Mouse (Mus musculus) bone marrow macrophage, adult 2 months (primary cell): ENCODE results near the gene Zc3h14. TPM values are rescaled to one million over a fixed set of nuclear protein-coding genes. Genes with fewer than 3 reads are reported as not detected.

Source experiments
- H3K27ac ChIP-seq: 2 replicates; pipeline ENCODE4 v1.5.1; 2012; ENCODE audit warnings: low read depth, low read length; ENCODE audit not compliant: insufficient read depth
- H3K4me1 ChIP-seq: 2 replicates; pipeline ENCODE4 v1.6.1; 2012; ENCODE audit warnings: low read length; ENCODE audit not compliant: control insufficient read depth, insufficient read depth
- H3K4me3 ChIP-seq: 2 replicates; pipeline ENCODE4 v1.5.1; 2012; ENCODE audit warnings: mild to moderate bottlenecking, low read length, moderate library complexity; ENCODE audit not compliant: insufficient read depth
- CTCF ChIP-seq: IDR thresholded peaks from 2 replicates; pipeline ENCODE4 v1.5.1; 2012; ENCODE audit warnings: low read depth, mild to moderate bottlenecking, low read length, moderate library complexity
- POLR2A ChIP-seq: IDR thresholded peaks from 2 replicates; pipeline ENCODE4 v1.6.1; 2012; ENCODE audit warnings: mild to moderate bottlenecking, low read depth, low read length, borderline replicate concordance
- polyA plus RNA-seq: library from polyadenylated mRNA; stranded (reverse); fragments of >200 nt; gene quantifications from 2 replicates; pipeline ENCODE4 v1.2.4, GENCODE M21; 2012; ENCODE audit not compliant: missing spikeins, insufficient read depth, insufficient read length

The Zc3h14 gene
- polyA plus RNA-seq, 1 experiment = 59.5 TPM

DNA sequence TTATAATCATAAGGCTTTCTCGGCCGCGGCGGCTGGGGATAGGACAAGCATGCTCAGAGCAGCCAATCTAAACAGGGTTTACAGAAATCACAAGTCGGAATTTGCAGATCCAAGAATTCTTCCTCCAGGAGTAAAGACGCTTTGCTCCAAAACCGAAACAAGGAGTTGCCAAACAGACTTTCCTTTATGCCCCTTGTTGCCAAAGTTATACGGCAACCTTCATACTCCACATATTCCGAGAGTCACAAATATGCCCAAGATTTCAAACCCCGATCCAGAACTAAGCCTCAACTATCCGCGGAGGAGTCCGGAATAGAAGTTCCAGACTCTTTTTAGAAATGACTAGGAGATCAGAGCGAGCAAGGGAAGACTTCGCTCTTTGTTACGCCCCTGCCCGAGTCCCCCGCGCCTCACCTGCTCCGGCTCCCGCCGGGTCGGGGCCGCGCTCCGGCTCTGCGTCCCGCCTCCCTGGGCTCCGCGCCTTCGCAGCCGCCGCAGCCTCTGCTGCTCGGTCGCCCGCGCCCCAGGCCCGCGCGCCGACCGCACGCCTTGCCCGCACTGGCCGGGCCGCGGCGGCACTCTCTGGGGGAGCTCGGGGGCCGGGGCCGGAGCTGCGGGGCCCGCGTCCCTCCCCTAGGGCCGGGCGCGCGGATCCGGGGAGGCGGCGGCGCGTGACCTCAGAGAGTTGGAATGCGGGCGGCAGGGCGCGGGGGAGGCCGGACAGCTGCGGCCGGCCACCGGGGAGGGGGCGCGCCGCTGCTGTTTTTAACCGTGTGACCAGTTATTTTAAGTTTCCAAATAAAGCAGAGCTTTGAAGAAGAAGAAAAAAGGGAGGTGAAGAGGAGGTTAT is 9.6 kb upstream of the Zc3h14 start, which contains the start of gene Ptpn21:
Ptpn21 (minus strand) TSS at position 455 of the 850 bp plus-strand sequence.
- Histone ChIP-seq H3K4me1 (peaks cover 16% of the 10 kb centered on the region), H3K4me3 (peak within 1 kb of the TSS; percentile 68), H3K27ac (peak within 1 kb of the TSS; percentile 36; the same call in 1 of the 2 replicates)
- TF ChIP-seq POLR2A = no peak
- no peak for TF ChIP-seq CTCF

DNA sequence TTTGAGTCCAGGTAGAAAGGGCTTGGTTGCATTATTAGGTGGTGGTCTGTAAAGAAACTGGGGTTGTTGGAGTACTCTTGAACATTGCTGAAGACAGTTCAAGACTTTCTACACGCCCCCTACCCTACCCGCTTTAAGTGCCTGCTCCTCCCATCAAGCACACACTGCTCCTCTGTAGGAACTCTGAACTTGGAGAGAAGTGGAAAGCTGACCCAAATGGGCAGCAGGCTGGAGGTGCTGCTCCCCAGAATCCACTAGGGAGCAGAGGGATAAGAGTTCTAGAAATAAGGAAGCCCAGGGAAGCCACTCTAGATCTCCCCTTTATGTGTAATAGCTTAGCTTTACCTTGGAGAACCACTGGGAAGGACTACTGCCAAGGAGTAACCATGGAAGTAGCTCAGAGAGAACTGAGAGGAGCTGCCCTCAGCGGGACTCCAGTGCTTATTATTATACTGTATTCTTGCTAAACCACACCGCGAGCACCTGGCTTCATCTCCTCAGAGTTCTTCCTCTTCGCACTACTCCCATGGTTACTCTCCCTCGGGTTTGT is 8.9 kb upstream of the Zc3h14 start:
- TF ChIP-seq CTCF (no peak), POLR2A (no peak)
- Histone ChIP-seq H3K4me1 (peaks cover 16% of the 10 kb centered on the region), H3K4me3 (peak overlapping the region; percentile 68), H3K27ac (no peak overlapping the region)

DNA sequence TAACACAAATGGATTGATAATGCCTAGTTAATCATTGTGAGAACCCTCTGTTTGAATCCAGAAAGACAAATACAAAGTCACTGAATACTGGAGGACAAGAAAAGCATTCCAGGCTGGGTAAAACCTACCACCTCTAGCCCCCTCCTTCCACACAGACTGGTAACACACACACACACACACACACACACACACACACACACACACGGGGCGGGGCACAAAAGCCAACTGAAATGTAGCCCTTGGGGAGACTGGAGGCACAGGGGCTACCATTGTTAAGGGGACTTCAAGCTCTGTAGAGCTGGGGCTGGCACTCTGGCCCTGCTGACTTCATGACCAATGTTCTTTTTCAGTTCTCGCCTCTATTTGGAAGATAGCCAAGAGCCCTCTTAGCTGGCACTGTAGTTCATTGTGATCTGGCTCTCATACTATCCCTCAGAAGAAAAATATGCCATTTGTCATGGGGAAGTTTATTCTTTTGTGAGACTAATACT is 5.7 kb upstream of the Zc3h14 start:
- Histone ChIP-seq H3K27ac (no peak overlapping the region), H3K4me1 (peaks cover 7% of the 10 kb centered on the region)

DNA sequence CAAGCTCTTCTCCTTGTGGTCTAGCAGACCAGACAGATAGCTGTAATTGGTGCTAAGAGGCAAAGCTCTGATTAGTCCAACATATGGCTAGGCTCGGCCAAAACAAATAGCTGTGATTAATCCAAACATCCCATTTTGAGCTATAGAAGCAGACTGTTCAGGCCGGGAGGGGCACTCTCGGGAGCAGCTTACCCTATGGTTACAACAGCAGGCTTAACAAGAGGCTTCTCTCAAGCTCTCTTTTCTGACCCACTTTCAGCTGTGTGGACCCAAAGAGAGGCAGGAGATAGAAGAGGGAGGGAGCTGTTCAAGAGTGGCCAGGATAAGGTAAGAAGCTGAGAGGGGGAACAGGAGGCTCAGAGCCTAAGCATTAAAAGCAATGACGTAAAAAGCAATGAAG is 1.1 kb upstream of the Zc3h14 start:
- H3K27ac ChIP-seq = no peak overlapping the region
- TF ChIP-seq CTCF (no peak), POLR2A (no peak)
- peaks cover 11% of the 10 kb centered on the region; the same call in 1 of the 2 replicates for H3K4me1 ChIP-seq
- H3K4me3 ChIP-seq = no peak overlapping the region

More for the DNA sequence above, 5.7 kb upstream of the Zc3h14 start:
- TF ChIP-seq CTCF = no peak
- TF ChIP-seq POLR2A = no peak
- H3K4me3 ChIP-seq = no peak overlapping the region

DNA sequence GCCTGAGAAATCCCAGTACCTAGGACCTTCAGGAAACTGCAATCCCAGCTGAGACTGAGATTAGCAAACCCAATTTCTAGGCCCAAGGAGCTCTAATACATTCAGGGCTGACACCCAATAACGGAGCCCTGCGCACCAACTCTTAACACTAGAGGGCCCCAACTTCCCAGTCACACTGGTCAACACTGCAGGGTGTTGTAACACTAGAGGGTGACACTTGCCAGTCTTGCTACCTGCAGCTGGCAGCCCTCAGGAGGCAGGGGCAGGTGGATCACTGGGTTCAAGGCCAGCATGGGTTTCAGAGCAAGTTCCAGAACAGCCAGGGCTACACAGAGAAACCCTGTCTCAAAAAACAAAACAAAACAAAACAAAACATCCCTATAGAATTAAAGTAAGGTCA is 633 bp upstream of the Zc3h14 start:
- Histone ChIP-seq H3K4me3 (no peak overlapping the region), H3K27ac (no peak overlapping the region), H3K4me1 (peaks cover 11% of the 10 kb centered on the region; the same call in 1 of the 2 replicates)
- TF ChIP-seq CTCF (peak; percentile 73), POLR2A (no peak)

DNA sequence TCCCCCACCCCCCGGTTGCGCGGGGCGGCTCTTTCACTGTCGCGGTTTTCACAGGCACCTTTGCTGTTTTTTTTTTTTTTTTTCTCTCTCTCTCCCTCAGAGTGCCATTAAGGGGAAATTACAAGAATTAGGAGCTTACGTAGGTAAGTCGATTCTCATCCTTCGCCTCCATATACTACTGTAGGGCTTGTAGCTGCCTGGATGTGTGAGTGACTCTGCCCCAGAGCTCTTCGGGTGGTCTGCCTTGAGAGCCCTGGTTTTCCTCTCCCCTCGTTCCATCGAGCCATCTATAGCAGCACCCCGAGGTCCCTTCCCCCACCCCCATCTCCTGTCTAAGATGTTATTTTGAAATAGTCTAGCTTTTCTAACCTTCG is 603 bp downstream of the Zc3h14 start:
- no peak for TF ChIP-seq POLR2A
- no peak for TF ChIP-seq CTCF
- peak overlapping the region; percentile 52; the same call in 1 of the 2 replicates for H3K27ac ChIP-seq
- H3K4me1 ChIP-seq = peaks cover 11% of the 10 kb centered on the region; the same call in 1 of the 2 replicates
- H3K4me3 ChIP-seq = peak overlapping the region; percentile 88

DNA sequence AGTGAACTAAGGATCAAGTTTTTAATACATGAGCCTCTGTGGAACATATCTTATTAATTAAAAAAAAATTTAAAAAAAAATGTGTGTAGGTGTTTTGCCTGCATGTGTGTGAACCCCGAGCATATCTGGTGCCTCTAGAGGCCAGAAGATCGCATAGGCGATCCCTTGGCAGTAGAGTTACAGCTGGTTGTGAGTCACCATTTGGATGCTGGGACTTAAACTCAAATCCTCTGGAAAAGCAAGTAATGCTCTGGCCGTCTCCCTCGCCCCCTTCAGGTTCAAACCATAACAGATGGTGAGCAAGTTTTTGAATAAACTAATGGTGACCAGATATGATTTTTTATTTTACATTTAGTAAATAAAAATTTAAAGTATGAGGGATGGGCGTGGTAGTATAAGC is 10.9 kb downstream of the Zc3h14 start:
- H3K27ac ChIP-seq = no peak overlapping the region
- H3K4me3 ChIP-seq = no peak overlapping the region
- TF ChIP-seq POLR2A (no peak), CTCF (no peak)
- peaks cover 8% of the 10 kb centered on the region for H3K4me1 ChIP-seq

DNA sequence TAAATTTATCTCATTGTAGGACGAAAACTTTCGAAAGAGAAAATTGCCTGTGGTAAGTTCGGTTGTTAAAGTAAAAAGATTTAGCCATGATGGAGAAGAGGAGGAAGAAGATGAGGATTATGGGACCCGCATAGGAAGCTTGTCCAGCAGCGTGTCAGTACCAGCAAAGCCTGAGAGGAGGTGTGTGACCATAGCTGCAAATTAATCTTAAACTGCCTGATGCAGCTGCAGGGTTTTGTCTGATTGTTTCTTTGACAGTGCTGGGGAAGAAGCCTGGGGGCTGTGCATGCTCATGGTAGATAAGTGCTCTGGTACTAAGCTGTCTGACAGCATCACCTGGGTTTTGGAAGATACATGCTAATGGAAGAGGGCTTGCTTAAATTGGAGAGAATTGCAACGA is 12.9 kb downstream of the Zc3h14 start:
- TF ChIP-seq POLR2A (no peak), CTCF (no peak)
- Histone ChIP-seq H3K27ac (no peak overlapping the region), H3K4me1 (peaks cover 6% of the 10 kb centered on the region), H3K4me3 (no peak overlapping the region)

DNA sequence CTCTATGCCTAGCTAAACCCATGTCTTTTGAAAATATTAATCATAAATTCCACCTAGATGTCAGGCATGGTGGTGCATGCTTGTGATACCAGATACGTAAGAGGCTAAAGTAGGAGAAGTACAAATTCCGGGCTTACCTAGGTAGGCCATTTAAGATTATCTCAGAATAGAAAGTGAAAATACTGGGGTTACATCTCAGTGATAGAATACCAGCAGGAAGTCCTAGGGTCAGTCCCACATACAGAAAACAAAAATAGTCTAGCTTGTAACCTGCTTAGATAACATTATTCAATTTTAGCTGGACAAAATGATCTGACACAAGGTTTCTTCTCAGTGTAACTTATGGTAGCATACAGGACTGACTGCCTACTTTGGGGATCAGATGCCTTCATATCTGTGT is 19.5 kb downstream of the Zc3h14 start:
- H3K4me1 ChIP-seq = no peaks in the 10 kb centered on the region
- H3K4me3 ChIP-seq = no peak overlapping the region
- H3K27ac ChIP-seq = no peak overlapping the region
- TF ChIP-seq POLR2A = no peak
- TF ChIP-seq CTCF = no peak

DNA sequence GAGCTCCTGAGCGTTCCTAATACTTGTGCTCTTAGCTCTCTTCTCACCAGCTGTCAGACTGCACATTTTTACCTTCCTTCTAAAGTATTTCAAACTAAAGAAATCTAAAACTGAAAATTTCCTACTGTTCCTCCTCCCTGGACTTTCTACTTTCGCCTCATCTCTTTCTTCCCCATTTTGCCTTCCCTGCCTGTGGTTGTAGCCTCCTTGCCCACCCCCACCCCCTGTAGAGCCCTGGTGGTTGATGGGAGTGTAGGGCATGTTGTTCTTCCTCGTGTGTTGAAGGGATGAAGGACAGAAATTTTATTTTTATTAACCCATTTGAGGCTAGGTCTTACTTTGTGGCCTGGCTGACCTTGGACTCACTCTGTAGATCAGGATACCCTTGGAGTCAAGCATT is 30.7 kb downstream of the Zc3h14 start:
- no peak for TF ChIP-seq POLR2A
- no peak for TF ChIP-seq CTCF
- Histone ChIP-seq H3K4me3 (no peak overlapping the region), H3K4me1 (peaks cover 22% of the 10 kb centered on the region), H3K27ac (0 out of 2 replicates have a peak overlapping the region, but pooled peaks have one; percentile 7)
